Mouse (Mus musculus): ENCODE data around the gene Ccdc191.

DNA sequence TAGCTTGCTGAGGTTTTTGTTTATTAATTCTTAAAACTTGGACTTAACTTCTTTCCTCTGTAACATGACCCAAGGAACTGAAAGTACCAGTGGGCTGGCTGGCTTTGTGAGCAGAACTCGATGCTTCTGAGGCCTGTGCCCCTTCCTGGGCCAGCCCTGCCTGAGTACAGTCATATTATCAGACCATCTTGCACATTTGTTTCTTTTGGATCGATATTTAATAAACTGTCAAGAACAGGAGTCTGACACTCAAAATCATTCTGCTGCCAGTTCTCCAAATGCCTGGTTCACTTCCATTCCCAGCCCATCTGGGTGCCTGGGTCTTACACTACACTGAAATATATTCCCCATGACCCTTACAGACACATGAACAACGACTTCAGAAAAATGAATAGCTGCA, 56.3 kb downstream of the Ccdc191 start:
- TF ChIP-seq POLR2A (IDR thresholded peaks at IDR 0.05; ENCODE audit: borderline replicate concordance, control insufficient read depth, low read depth, low read length) (no peak), CTCF (IDR thresholded peaks at IDR 0.05; ENCODE audit: control insufficient read depth, insufficient read depth, low read length) (no peak)

Data from bone marrow, adult 2 months (tissue).